Mouse (Mus musculus): ENCODE measurements at regions not wholly inside any gene's neighbourhood (a gene's known extent, or its start where the extent isn't known, plus 50 kb on each side); places are given as distances from the start of the nearest gene placed in this dataset.

DNA sequence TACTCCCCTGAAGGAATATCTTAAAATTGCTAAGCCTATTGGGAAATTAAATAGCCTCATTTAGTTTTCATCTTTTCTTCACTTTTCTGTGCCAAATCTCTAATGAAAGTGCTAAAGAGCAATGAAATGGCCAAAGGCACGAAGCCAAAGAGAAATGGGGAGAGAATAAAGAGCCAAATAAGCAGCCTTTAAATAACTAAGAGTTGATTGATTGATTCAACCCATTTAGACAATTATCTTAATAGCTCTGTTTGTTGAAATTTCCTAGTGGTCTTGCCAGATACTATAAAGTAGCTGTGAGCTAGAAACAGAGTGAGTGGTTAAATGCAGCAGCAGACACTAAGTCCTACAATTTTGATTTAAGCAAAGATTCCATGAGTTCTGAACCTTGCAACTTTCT lies 891.9 kb downstream of the Slitrk1 start:
- no peaks in the 10 kb centered on the region for H3K36me3 ChIP-seq (replicated peaks in 1 of 2; ENCODE audit: control insufficient read depth in 1 of 2, insufficient read depth in 1 of 2, low read length in 1 of 2)
- no peak overlapping the region for H3K4me2 ChIP-seq (ENCODE audit: insufficient read depth, low read depth, poor library complexity, severe bottlenecking)
- in situ Hi-C loops (cut with MboI; ENCODE audit: low pct_ligation_motif_present, low pct_unique_long_range_greater_than_20kb, low sequenced_read_pairs), result no loop called here
- H3K27ac ChIP-seq (ENCODE audit: insufficient read depth, low read depth), result no peak overlapping the region
- TF ChIP-seq SMC3 (IDR thresholded peaks at IDR 0.05; ENCODE audit: low read depth, low read length) (no peak), SIN3A (IDR thresholded peaks at IDR 0.05; ENCODE audit: low read length) (no peak), MEF2A (IDR thresholded peaks at IDR 0.05; ENCODE audit: borderline replicate concordance, low read depth, low read length) (no peak), PAX5 (IDR thresholded peaks at IDR 0.05; ENCODE audit: low read length) (no peak), BHLHE40 (IDR thresholded peaks at IDR 0.05; ENCODE audit: low read depth, low read length) (no peak), ZNF384 (IDR thresholded peaks at IDR 0.05; ENCODE audit: low read depth, low read length) (no peak), ZC3H11A (IDR thresholded peaks at IDR 0.05; ENCODE audit: low read depth, low read length) (no peak), ETS1 (conservative IDR thresholded peaks at IDR 0.05; ENCODE audit: low read depth, low read length) (no peak), USF2 (conservative IDR thresholded peaks at IDR 0.05; ENCODE audit: low read depth, low read length) (no peak)
- dilution Hi-C loops (cut with MboI; ENCODE audit: extremely low pct_ligation_motif_present, extremely low pct_unique_long_range_greater_than_20kb, low sequenced_read_pairs), result no loop called here
- H3K9ac ChIP-seq (ENCODE audit: insufficient read depth, low read depth), result no peak overlapping the region
- no peaks in the 10 kb centered on the region for H3K4me1 ChIP-seq (ENCODE audit: control insufficient read depth in 1 of 2, insufficient read depth in 2 of 2)
- H3K9me3 ChIP-seq (replicated peaks; ENCODE audit: low read length), result peaks cover 16% of the 10 kb centered on the region
- no peaks in the 10 kb centered on the region for H3K79me2 ChIP-seq (replicated peaks; ENCODE audit: control insufficient read depth, extremely low read depth, insufficient read depth, poor library complexity, severe bottlenecking)
- H3K4me3 ChIP-seq (replicated peaks in 1 of 3; ENCODE audit: low read depth in 2 of 3, low read length in 2 of 3, poor library complexity in 1 of 3), result no peak overlapping the region
- no peaks in the 10 kb centered on the region for H3K27me3 ChIP-seq (replicated peaks)
- no peak for DNase-seq (ENCODE audit: extremely low read depth)

DNA sequence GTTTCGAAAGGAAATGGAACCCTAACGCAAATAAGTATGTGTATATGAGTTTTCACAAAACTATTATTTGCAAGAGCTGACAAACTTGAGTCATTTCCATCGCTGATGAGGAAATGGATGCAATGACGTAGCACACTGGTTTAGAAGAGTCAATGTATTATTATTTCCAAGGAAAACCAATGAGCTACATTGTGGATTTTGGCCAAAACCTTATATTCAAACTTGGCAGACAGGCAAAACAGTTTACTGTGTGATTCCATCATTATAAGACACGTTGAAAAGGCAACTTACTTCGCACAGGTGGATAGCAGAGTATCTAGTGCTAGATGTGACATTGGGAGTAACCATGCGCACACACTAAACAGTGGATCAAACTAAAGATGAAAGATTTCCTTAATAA lies 892.6 kb downstream of the Slitrk1 start:
- H3K27me3 ChIP-seq (replicated peaks), result no peaks in the 10 kb centered on the region
- no peaks in the 10 kb centered on the region for H3K79me2 ChIP-seq (replicated peaks; ENCODE audit: control insufficient read depth, extremely low read depth, insufficient read depth, poor library complexity, severe bottlenecking)
- H3K36me3 ChIP-seq (replicated peaks in 1 of 2; ENCODE audit: control insufficient read depth in 1 of 2, insufficient read depth in 1 of 2, low read length in 1 of 2), result no peaks in the 10 kb centered on the region
- H3K9me3 ChIP-seq (replicated peaks; ENCODE audit: low read length), result peaks cover 15% of the 10 kb centered on the region
- no peak overlapping the region for H3K27ac ChIP-seq (ENCODE audit: insufficient read depth, low read depth)
- H3K9ac ChIP-seq (ENCODE audit: insufficient read depth, low read depth), result no peak overlapping the region
- H3K4me2 ChIP-seq (ENCODE audit: insufficient read depth, low read depth, poor library complexity, severe bottlenecking), result no peak overlapping the region
- dilution Hi-C loops (cut with MboI; ENCODE audit: extremely low pct_ligation_motif_present, extremely low pct_unique_long_range_greater_than_20kb, low sequenced_read_pairs), result no loop called here
- DNase-seq (ENCODE audit: extremely low read depth), result no peak
- no peaks in the 10 kb centered on the region for H3K4me1 ChIP-seq (ENCODE audit: control insufficient read depth in 1 of 2, insufficient read depth in 2 of 2)
- H3K4me3 ChIP-seq (replicated peaks in 1 of 3; ENCODE audit: low read depth in 2 of 3, low read length in 2 of 3, poor library complexity in 1 of 3), result no peak overlapping the region
- in situ Hi-C loops (cut with MboI; ENCODE audit: low pct_ligation_motif_present, low pct_unique_long_range_greater_than_20kb, low sequenced_read_pairs), result no loop called here
- no peak for TF ChIP-seq RAD21 (IDR thresholded peaks at IDR 0.05; ENCODE audit: low read depth, low read length)
- TF ChIP-seq CTCF (conservative IDR thresholded peaks at IDR 0.05 in 1 of 2, IDR thresholded peaks at IDR 0.05 in 1 of 2; ENCODE audit: low read depth in 2 of 2, low read length in 2 of 2), result no peak
- no peak for TF ChIP-seq EP300 (IDR thresholded peaks at IDR 0.05; ENCODE audit: low read length)
- no peak for TF ChIP-seq ZMIZ1 (IDR thresholded peaks at IDR 0.05; ENCODE audit: low read depth, low read length)
- TF ChIP-seq MXI1 (IDR thresholded peaks at IDR 0.05; ENCODE audit: low read depth, low read length), result no peak

GRCm38 (mm10) chr14:107987752-107988285 lies 926.1 kb downstream of the Slitrk1 start:
- Histone ChIP-seq H3K4me3 (replicated peaks in 1 of 3; ENCODE audit: low read depth in 2 of 3, low read length in 2 of 3, poor library complexity in 1 of 3) (no peak overlapping the region), H3K4me1 (ENCODE audit: control insufficient read depth in 1 of 2, insufficient read depth in 2 of 2) (no peaks in the 10 kb centered on the region), H3K9me3 (replicated peaks; ENCODE audit: low read length) (peaks cover 13% of the 10 kb centered on the region), H3K4me2 (ENCODE audit: insufficient read depth, low read depth, poor library complexity, severe bottlenecking) (no peak overlapping the region), H3K36me3 (replicated peaks in 1 of 2; ENCODE audit: control insufficient read depth in 1 of 2, insufficient read depth in 1 of 2, low read length in 1 of 2) (no peaks in the 10 kb centered on the region), H3K27ac (ENCODE audit: insufficient read depth, low read depth) (no peak overlapping the region), H3K27me3 (replicated peaks) (no peaks in the 10 kb centered on the region), H3K9ac (ENCODE audit: insufficient read depth, low read depth) (no peak overlapping the region), H3K79me2 (replicated peaks; ENCODE audit: control insufficient read depth, extremely low read depth, insufficient read depth, poor library complexity, severe bottlenecking) (no peaks in the 10 kb centered on the region)
- dilution Hi-C loops (cut with MboI; ENCODE audit: extremely low pct_ligation_motif_present, extremely low pct_unique_long_range_greater_than_20kb, low sequenced_read_pairs), result no loop called here
- TF ChIP-seq HCFC1 (IDR thresholded peaks at IDR 0.05; ENCODE audit: low read depth, low read length) (no peak), NELFE (IDR thresholded peaks at IDR 0.05; ENCODE audit: low read depth, low read length) (no peak), CHD1 (IDR thresholded peaks at IDR 0.05; ENCODE audit: low read depth, low read length) (no peak), RAD21 (IDR thresholded peaks at IDR 0.05; ENCODE audit: low read depth, low read length) (no peak), POLR2A (IDR thresholded peaks at IDR 0.05; ENCODE audit: low read depth, low read length) (no peak), MAZ (IDR thresholded peaks at IDR 0.05; ENCODE audit: low read depth, low read length) (no peak), BHLHE40 (IDR thresholded peaks at IDR 0.05; ENCODE audit: low read depth, low read length) (no peak), POLR2AphosphoS2 (IDR thresholded peaks at IDR 0.05; ENCODE audit: low read depth, low read length) (no peak), CTCF (conservative IDR thresholded peaks at IDR 0.05 in 1 of 2, IDR thresholded peaks at IDR 0.05 in 1 of 2; ENCODE audit: low read depth in 2 of 2, low read length in 2 of 2) (no peak), JUN (IDR thresholded peaks at IDR 0.05; ENCODE audit: insufficient read depth, low read depth, low read length) (no peak), SIN3A (IDR thresholded peaks at IDR 0.05; ENCODE audit: low read length) (no peak), MAX (IDR thresholded peaks at IDR 0.05; ENCODE audit: low read length) (no peak), TCF12 (IDR thresholded peaks at IDR 0.05; ENCODE audit: low read depth, low read length) (no peak), SMC3 (IDR thresholded peaks at IDR 0.05; ENCODE audit: low read depth, low read length) (no peak), ETS1 (conservative IDR thresholded peaks at IDR 0.05; ENCODE audit: low read depth, low read length) (no peak), MYC (IDR thresholded peaks at IDR 0.05; ENCODE audit: low read depth, low read length) (no peak), USF2 (conservative IDR thresholded peaks at IDR 0.05; ENCODE audit: low read depth, low read length) (no peak), IRF4 (IDR thresholded peaks at IDR 0.05; ENCODE audit: low read depth, low read length) (no peak), KAT2A (IDR thresholded peaks at IDR 0.05; ENCODE audit: insufficient replicate concordance, low read length) (no peak)
- DNase-seq (ENCODE audit: extremely low read depth), result no peak
- in situ Hi-C loops (cut with MboI; ENCODE audit: low pct_ligation_motif_present, low pct_unique_long_range_greater_than_20kb, low sequenced_read_pairs), result no loop called here

All from CH12.LX (cell line).